Mouse (Mus musculus) liver, adult 2 months (tissue): ENCODE data around the gene Pan3. TPM values are rescaled to one million over a fixed set of nuclear protein-coding genes. Genes with fewer than 3 reads are reported as not detected.

Experiments
- DNase-seq: peaks from one replicate; pipeline ENCODE4 v3.0.0-alpha.2; 2011; ENCODE audit warnings: low read depth, low spot score; ENCODE audit errors: extremely low read depth
- H3K27ac ChIP-seq: fragments of 200-500 bp; replicated peaks from 2 replicates; pipeline ENCODE4 v1.5.1; 2012; ENCODE audit warnings: low read depth, mild to moderate bottlenecking, control low read depth, inconsistent platforms, low read length; ENCODE audit not compliant: insufficient read depth
- H3K27me3 ChIP-seq: fragments of 200-500 bp; 2 replicates; pipeline ENCODE4 v1.6.1; 2012; ENCODE audit warnings: mild to moderate bottlenecking, moderate library complexity, low read length, inconsistent platforms; ENCODE audit not compliant: control insufficient read depth, insufficient read depth
- H3K36me3 ChIP-seq: fragments of 200-500 bp; 2 replicates; pipeline ENCODE4 v1.6.1; 2012; ENCODE audit warnings: low read length, inconsistent platforms; ENCODE audit not compliant: control insufficient read depth, insufficient read depth
- H3K4me1 ChIP-seq: fragments of 200-500 bp; 2 replicates; pipeline ENCODE4 v1.6.1; 2011; ENCODE audit warnings: low read length; ENCODE audit not compliant: control insufficient read depth, insufficient read depth
- H3K4me3 ChIP-seq: fragments of 200-500 bp; 2 replicates; pipeline ENCODE4 v1.5.1; 2011; ENCODE audit warnings: low read depth, mild to moderate bottlenecking, control low read depth, low read length, moderate library complexity; ENCODE audit not compliant: insufficient read depth
- H3K79me2 ChIP-seq: fragments of 200-500 bp; 2 replicates; pipeline ENCODE4 v1.6.1; 2012; ENCODE audit warnings: inconsistent platforms, mild to moderate bottlenecking, low read length, moderate library complexity; ENCODE audit not compliant: control insufficient read depth, insufficient read depth
- H3K9ac ChIP-seq: fragments of 200-500 bp; 2 replicates; pipeline ENCODE4 v1.6.1; 2012; ENCODE audit warnings: low read depth, mild to moderate bottlenecking, control low read depth, inconsistent platforms, low read length
- CTCF ChIP-seq: fragments of 200-500 bp; IDR thresholded peaks from 2 replicates; pipeline ENCODE4 v1.5.1; 2011; ENCODE audit warnings: low read depth, low read length, control low read depth
- POLR2A ChIP-seq: fragments of 200-500 bp; IDR thresholded peaks from 2 replicates; pipeline ENCODE4 v1.6.1; 2011; ENCODE audit warnings: low read length, control low read depth; ENCODE audit not compliant: insufficient read depth; ENCODE audit errors: extremely low read depth
- WGBS: fragments of 180-500 bp; shearing (Covaris S2); methylation state at CpG from one replicate; pipeline ENCODE4 v1.1.7; 2018; 5-methylcytosine and 5-hydroxymethylcytosine counted together
- polyA plus RNA-seq: library from polyadenylated mRNA; depleted of rRNA; stranded (reverse); fragments of >200 nt; gene quantifications from 2 replicates; pipeline ENCODE4 v1.2.3, GENCODE M21; 2012
- total RNA-seq: library from RNA; depleted of rRNA; stranded (reverse); fragments of >200 nt; gene quantifications from 2 replicates; pipeline ENCODE4 v1.2.3, GENCODE M21; 2014

Gene Pan3
- total and polyA plus RNA-seq, 2 experiments = 11.6 to 47.1 TPM

DNA sequence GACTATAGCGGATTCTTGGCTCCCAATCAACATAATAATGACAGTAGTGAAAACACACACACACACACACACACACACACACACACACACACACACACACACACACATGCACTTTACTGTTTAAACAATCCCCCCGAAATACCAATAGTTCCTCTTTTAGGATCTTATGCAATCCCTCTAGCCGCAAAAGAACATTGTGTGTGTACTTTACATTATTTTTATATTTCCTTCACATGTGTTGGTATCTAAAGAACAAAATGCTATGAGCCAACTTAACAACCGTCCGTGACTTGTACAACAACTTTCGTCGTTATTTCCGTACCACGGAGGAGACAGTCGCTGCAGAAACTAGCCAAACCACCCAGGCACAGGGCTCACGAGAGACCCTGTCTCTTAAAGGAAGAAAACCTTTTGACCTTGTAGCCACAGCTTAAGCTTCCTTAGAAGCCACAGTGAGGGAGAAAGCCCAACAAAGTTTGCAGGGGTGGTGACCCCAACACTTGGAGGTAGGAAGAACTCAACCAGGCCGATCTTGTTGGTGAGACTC, 37.2 kb upstream of the Pan3 start:
- no peak for TF ChIP-seq CTCF
- TF ChIP-seq POLR2A = no peak
- Histone ChIP-seq H3K27me3 (no peaks in the 10 kb centered on the region), H3K4me3 (no peak overlapping the region), H3K79me2 (no peaks in the 10 kb centered on the region), H3K36me3 (no peaks in the 10 kb centered on the region), H3K9ac (no peak overlapping the region), H3K4me1 (no peaks in the 10 kb centered on the region), H3K27ac (no peak overlapping the region)
- no peak for DNase-seq
- WGBS = 69% methylated on average over 12 of the region's 12 CpGs

DNA sequence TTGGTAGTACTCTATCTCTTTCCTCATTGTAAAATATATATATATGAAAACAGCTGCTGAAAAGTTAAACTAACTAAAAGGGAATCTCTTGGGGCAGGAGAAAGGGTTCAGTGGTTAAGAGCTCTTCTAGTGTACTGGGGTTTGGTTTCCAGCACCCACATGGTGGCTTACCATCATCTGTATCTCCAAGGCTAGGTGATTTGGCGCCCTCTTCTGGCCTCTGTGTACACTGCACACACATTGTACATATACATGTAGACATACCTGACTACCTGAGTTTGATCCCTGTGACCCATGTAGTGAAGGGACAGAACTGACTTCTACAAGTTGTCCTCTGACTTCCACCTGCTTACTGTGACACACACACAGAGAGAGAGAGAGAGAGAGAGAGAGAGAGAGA, 34.9 kb upstream of the Pan3 start:
- TF ChIP-seq CTCF (no peak), POLR2A (no peak)
- Histone ChIP-seq H3K4me1 (no peaks in the 10 kb centered on the region), H3K4me3 (no peak overlapping the region), H3K27ac (no peak overlapping the region), H3K79me2 (no peaks in the 10 kb centered on the region), H3K27me3 (peaks cover 4% of the 10 kb centered on the region; the same call in 1 of the 2 replicates), H3K9ac (no peak overlapping the region), H3K36me3 (no peaks in the 10 kb centered on the region)
- 10% methylated on average over 1 of the region's 1 CpGs for WGBS
- no peak for DNase-seq

DNA sequence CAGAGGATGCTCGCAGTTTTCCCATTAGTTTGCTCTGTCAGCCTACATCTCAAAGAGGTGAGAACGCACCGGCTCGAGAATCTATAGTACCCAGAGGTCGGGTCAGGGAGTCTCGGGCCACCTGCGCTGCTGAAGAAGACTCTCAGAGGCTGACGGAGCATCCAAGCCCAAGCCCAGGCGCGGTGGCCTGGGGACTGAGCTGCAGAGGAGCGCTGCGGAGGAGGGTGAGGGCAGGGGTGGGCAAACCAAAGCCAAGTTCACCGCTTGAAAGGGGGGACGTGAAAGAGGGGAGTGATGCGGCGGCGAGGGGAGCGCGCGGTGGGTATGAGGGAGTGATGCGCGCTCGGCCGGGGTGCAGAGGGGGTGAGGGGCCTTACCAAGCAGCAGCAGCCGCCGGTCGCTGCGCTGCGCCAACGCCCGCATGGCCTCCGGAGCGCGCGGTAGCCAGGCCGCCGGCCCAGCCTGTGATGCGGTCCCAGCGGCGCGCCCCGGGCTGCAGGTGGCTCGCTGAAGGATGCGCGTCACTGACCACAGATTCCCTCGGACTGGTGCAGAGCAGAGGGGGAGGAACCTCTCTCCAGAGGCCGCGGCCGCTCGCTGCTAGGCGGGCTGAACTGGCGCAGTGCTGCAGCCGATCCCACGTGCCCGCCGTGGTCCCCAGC, 30.0 kb upstream of the Pan3 start, which contains the start of gene Flt3:
Flt3 (minus strand) TSS at position 647 of the 662 bp plus-strand sequence.
- 2% methylated on average over 56 of the region's 56 CpGs for WGBS
- Histone ChIP-seq H3K27me3 (peaks cover 10% of the 10 kb centered on the region; the same call in 1 of the 2 replicates), H3K79me2 (no peaks in the 10 kb centered on the region), H3K4me1 (no peaks in the 10 kb centered on the region), H3K4me3 (no peak within 1 kb of the TSS), H3K36me3 (no peaks in the 10 kb centered on the region), H3K27ac (no peak within 1 kb of the TSS), H3K9ac (no peak within 1 kb of the TSS)
- no peak for DNase-seq
- TF ChIP-seq POLR2A (no peak), CTCF (no peak)

DNA sequence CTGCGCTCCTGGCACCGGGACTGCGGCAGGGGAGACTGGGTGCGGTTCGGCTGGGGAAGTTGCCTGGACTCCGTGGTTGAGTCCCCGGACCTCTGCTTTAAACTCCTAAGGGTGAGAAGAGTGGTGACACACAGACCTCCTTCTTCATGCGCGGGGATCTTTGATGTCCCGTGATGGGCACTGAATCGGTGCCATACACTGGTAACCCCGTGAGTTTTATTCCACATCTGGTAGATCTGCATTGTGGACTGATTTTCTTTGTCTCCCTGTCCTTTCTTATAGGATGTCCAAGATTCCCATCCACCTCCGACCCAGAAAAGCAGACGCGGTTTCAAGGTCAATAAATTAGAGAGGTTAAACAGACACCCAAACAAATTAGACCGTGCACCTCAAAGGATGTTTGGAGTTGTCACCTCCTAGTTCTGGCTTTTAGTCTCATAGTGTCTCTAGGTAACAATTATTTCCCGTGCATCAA, 29.4 kb upstream of the Pan3 start:
- Histone ChIP-seq H3K4me3 (no peak overlapping the region), H3K36me3 (no peaks in the 10 kb centered on the region), H3K27ac (no peak overlapping the region), H3K4me1 (no peaks in the 10 kb centered on the region), H3K27me3 (peaks cover 10% of the 10 kb centered on the region; the same call in 1 of the 2 replicates), H3K9ac (no peak overlapping the region), H3K79me2 (no peaks in the 10 kb centered on the region)
- no peak for TF ChIP-seq POLR2A
- no peak for TF ChIP-seq CTCF
- WGBS = 2% methylated on average over 17 of the region's 17 CpGs
- no peak for DNase-seq

DNA sequence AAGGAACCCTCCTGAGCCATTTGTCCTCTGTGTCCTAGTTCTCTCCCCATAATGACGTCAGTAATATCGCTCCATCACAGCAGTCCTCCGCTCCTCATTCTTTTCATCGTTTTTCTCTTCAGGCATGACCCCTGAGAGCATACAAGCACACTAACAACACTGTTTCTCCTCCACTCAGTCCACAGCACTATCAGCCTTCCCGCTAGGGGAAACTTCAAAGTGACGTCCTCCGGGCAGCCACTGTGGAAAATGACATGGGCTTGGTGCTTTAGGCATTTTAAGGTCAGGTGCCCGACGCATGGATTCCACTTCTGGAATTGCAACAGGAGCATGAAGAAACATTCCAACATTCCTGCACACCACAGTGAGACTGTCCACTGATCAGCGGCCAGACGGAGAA, 28.9 kb upstream of the Pan3 start:
- no peak for TF ChIP-seq POLR2A
- TF ChIP-seq CTCF = no peak
- Histone ChIP-seq H3K4me3 (no peak overlapping the region), H3K79me2 (no peaks in the 10 kb centered on the region), H3K9ac (no peak overlapping the region), H3K4me1 (no peaks in the 10 kb centered on the region), H3K27ac (no peak overlapping the region), H3K36me3 (no peaks in the 10 kb centered on the region), H3K27me3 (peaks cover 10% of the 10 kb centered on the region; the same call in 1 of the 2 replicates)
- 27% methylated on average over 11 of the region's 11 CpGs for WGBS
- DNase-seq = no peak

DNA sequence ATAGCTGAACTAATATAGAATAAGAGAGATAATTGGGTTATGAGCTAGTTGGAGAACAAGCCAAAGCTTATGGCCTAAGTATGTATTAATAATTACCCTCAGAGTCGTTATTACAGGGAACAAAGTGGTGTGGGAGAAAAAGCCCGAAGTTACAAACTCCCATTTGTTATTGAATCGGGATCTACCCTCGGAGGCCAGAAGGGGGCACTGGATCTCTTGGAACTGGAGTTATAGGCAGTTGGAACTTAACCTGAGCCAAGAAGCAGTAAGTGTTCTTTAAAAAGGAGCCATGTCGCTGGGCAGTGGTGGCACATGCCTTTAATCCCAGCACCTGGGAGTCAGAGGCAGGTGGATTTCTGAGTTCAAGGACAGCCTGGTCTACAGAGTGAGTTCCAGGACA, 27.5 kb upstream of the Pan3 start:
- H3K27me3 ChIP-seq = peaks cover 10% of the 10 kb centered on the region; the same call in 1 of the 2 replicates
- no peaks in the 10 kb centered on the region for H3K36me3 ChIP-seq
- WGBS = 17% methylated on average over 5 of the region's 5 CpGs
- no peaks in the 10 kb centered on the region for H3K79me2 ChIP-seq
- no peak overlapping the region for H3K4me3 ChIP-seq
- TF ChIP-seq POLR2A (no peak), CTCF (peak; percentile 49; the same call in 1 of the 2 replicates)
- no peaks in the 10 kb centered on the region for H3K4me1 ChIP-seq
- peak; percentile 57 for DNase-seq
- no peak overlapping the region for H3K27ac ChIP-seq
- no peak overlapping the region for H3K9ac ChIP-seq
